Mouse (Mus musculus) lung, embryonic 14.5 days (tissue): ENCODE results near the gene Psmb9. TPM values are rescaled to one million over a fixed set of nuclear protein-coding genes. Genes with fewer than 3 reads are reported as not detected.

ENCODE experiments used
- ATAC-seq: fragments of 200-750 bp; cut with Nextera tagmentation; 2 replicates; pipeline ENCODE4 v1.8.0; 2017; ENCODE audit warnings: mild to moderate bottlenecking, moderate TSS enrichment, moderate library complexity; ENCODE audit not compliant: insufficient read depth
- DNase-seq: peaks from one replicate; pipeline ENCODE4 v3.0.0-alpha.2; 2015
- H3K27ac ChIP-seq: fragments of 300-500 bp; sonication (generic); 2 replicates; pipeline ENCODE4 v1.5.1; 2014; ENCODE audit warnings: low read depth, mild to moderate bottlenecking, moderate library complexity
- H3K27me3 ChIP-seq: fragments of 300-500 bp; sonication (generic); 2 replicates; pipeline ENCODE4 v1.6.1; 2014; ENCODE audit warnings: low read length, control low read depth; ENCODE audit not compliant: insufficient read depth
- H3K36me3 ChIP-seq: fragments of 300-500 bp; sonication (generic); 2 replicates; pipeline ENCODE4 v1.6.1; 2014; ENCODE audit warnings: control low read depth; ENCODE audit not compliant: insufficient read depth
- H3K4me1 ChIP-seq: fragments of 300-500 bp; sonication (generic); 2 replicates; pipeline ENCODE4 v1.6.1; 2014; ENCODE audit warnings: antibody characterized with exemption, control low read depth; ENCODE audit not compliant: insufficient read depth
- H3K4me2 ChIP-seq: fragments of 300-500 bp; sonication (generic); 2 replicates; pipeline ENCODE4 v1.6.1; 2014; ENCODE audit warnings: mild to moderate bottlenecking
- H3K4me3 ChIP-seq: fragments of 300-500 bp; sonication (generic); 2 replicates; pipeline ENCODE4 v1.5.1; 2014; ENCODE audit warnings: low read depth, low read length
- H3K9ac ChIP-seq: fragments of 300-500 bp; sonication (generic); 2 replicates; pipeline ENCODE4 v1.6.1; 2014
- H3K9me3 ChIP-seq: fragments of 300-500 bp; sonication (generic); 2 replicates; pipeline ENCODE4 v1.6.1; 2016; ENCODE audit warnings: low read depth, low read length, control low read depth
- CTCF ChIP-seq: IDR thresholded peaks from 2 replicates; pipeline ENCODE4 v1.5.1; 2016; ENCODE audit warnings: antibody characterized with exemption, low read depth
- WGBS: fragments of 180-500 bp; shearing (Covaris S2); extraction: QIAGEN DNeasy Blood & Tissue Kit; methylation state at CpG from one replicate; pipeline ENCODE4 v1.1.7; 2014; 5-methylcytosine and 5-hydroxymethylcytosine counted together
- polyA plus RNA-seq: library from polyadenylated mRNA; unstranded; fragments of >200 nt; fragmentation: Nextera tagmentation; extraction: Ambion mirVana; gene quantifications from 2 replicates; pipeline ENCODE4 v1.2.1, GENCODE M21; 2014

Psmb9 gene
- polyA plus RNA-seq, 1 experiment from 2014 or later: 3.4 TPM

GRCm38 (mm10) chr17:34139416-34139815 is 48.1 kb downstream of the Psmb9 start:
- no peak for TF ChIP-seq CTCF
- Histone ChIP-seq H3K4me2 (peak overlapping the region; percentile 60), H3K9ac (no peak overlapping the region), H3K9me3 (no peaks in the 10 kb centered on the region), H3K4me1 (no peaks in the 10 kb centered on the region), H3K27me3 (peaks cover 22% of the 10 kb centered on the region), H3K27ac (no peak overlapping the region), H3K4me3 (peak overlapping the region; percentile 22), H3K36me3 (no peaks in the 10 kb centered on the region)
- DNase-seq (peak; percentile 80), ATAC-seq (peak; percentile 19; the same call in 1 of the 2 replicates)
- WGBS: under 1% methylated on average over 16 of the region's 16 CpGs

- ATAC-seq (no peak), DNase-seq (no peak)
- peaks cover 22% of the 10 kb centered on the region for H3K27me3 ChIP-seq
Measured at GRCm38 (mm10) chr17:34138655-34139054, 48.9 kb downstream of the Psmb9 start.

GRCm38 (mm10) chr17:34137601-34138000 is 50.0 kb downstream of the Psmb9 start:
- Histone ChIP-seq H3K9ac (no peak overlapping the region), H3K27me3 (peaks cover 22% of the 10 kb centered on the region), H3K4me1 (no peaks in the 10 kb centered on the region), H3K9me3 (no peaks in the 10 kb centered on the region), H3K27ac (no peak overlapping the region), H3K4me3 (no peak overlapping the region), H3K36me3 (no peaks in the 10 kb centered on the region), H3K4me2 (no peak overlapping the region)
- DNase-seq (no peak), ATAC-seq (no peak)
- TF ChIP-seq CTCF: no peak
- 59% methylated on average over 7 of the region's 7 CpGs for WGBS

More at GRCm38 (mm10) chr17:34138655-34139054, 48.9 kb downstream of the Psmb9 start:
- Histone ChIP-seq H3K4me2 (peak overlapping the region; percentile 60; the same call in 1 of the 2 replicates), H3K9ac (no peak overlapping the region), H3K9me3 (no peaks in the 10 kb centered on the region), H3K36me3 (no peaks in the 10 kb centered on the region), H3K27ac (no peak overlapping the region), H3K4me1 (no peaks in the 10 kb centered on the region), H3K4me3 (no peak overlapping the region)
- TF ChIP-seq CTCF: no peak
- 73% methylated on average over 7 of the region's 7 CpGs for WGBS

GRCm38 (mm10) chr17:34135297-34136224 is 52.0 kb downstream of the Psmb9 start:
- WGBS: 6% methylated on average over 31 of the region's 31 CpGs

GRCm38 (mm10) chr17:34134451-34134850 is 53.1 kb downstream of the Psmb9 start:
- no peak for ATAC-seq

More at GRCm38 (mm10) chr17:34135297-34136224, 52.0 kb downstream of the Psmb9 start:
- Histone ChIP-seq H3K36me3 (no peaks in the 10 kb centered on the region), H3K9ac (no peak overlapping the region), H3K4me1 (no peaks in the 10 kb centered on the region), H3K27ac (no peak overlapping the region), H3K9me3 (no peaks in the 10 kb centered on the region), H3K4me3 (peak overlapping the region; percentile 31), H3K4me2 (peak overlapping the region; percentile 77), H3K27me3 (peaks cover 19% of the 10 kb centered on the region)
- peak; percentile 100 for TF ChIP-seq CTCF
- DNase-seq: peak; percentile 100
- ATAC-seq: peak; percentile 98

GRCm38 (mm10) chr17:34133289-34133688 is 54.3 kb downstream of the Psmb9 start:
- Histone ChIP-seq H3K4me1 (0 out of 2 replicates have a peak, but pooled peaks cover 8% of the 10 kb centered on the region), H3K36me3 (no peaks in the 10 kb centered on the region), H3K4me2 (no peak overlapping the region), H3K27ac (no peak overlapping the region), H3K4me3 (no peak overlapping the region), H3K27me3 (peaks cover 4% of the 10 kb centered on the region; the same call in 1 of the 2 replicates), H3K9ac (no peak overlapping the region), H3K9me3 (no peaks in the 10 kb centered on the region)
- DNase-seq (no peak), ATAC-seq (no peak)
- TF ChIP-seq CTCF: peak; percentile 51
- 76% methylated on average over 11 of the region's 11 CpGs for WGBS

More at GRCm38 (mm10) chr17:34134451-34134850, 53.1 kb downstream of the Psmb9 start:
- H3K9me3 ChIP-seq: no peaks in the 10 kb centered on the region
- TF ChIP-seq CTCF: no peak
- H3K4me2 ChIP-seq: no peak overlapping the region
- DNase-seq: no peak
- WGBS: 73% methylated on average over 3 of the region's 3 CpGs
- no peak overlapping the region for H3K9ac ChIP-seq
- H3K4me3 ChIP-seq: no peak overlapping the region
- H3K27ac ChIP-seq: no peak overlapping the region
- peaks cover 11% of the 10 kb centered on the region for H3K27me3 ChIP-seq
- H3K4me1 ChIP-seq: 0 out of 2 replicates have a peak, but pooled peaks cover 1% of the 10 kb centered on the region
- no peaks in the 10 kb centered on the region for H3K36me3 ChIP-seq

Other genes with a start within 250 kb of the Psmb9 start
- 142 and 145 TPM in 2 replicates for gene Pfdn6, start 247.4 kb downstream of the Psmb9 start, polyA plus RNA-seq
- 29.5 and 37.2 TPM in 2 replicates for gene Wdr46, start 247.1 kb downstream of the Psmb9 start, polyA plus RNA-seq
- gene B3galt4, start 236.3 kb downstream of the Psmb9 start, polyA plus RNA-seq: 2.3 and 2.6 TPM in 2 replicates
- 34.2 and 34.8 TPM in 2 replicates for gene Vps52, start 232.0 kb downstream of the Psmb9 start, polyA plus RNA-seq
- gene Rps18, start 231.8 kb downstream of the Psmb9 start, polyA plus RNA-seq: 2,038 and 2,085 TPM in 2 replicates
- gene H2-K1, start 187.4 kb downstream of the Psmb9 start, polyA plus RNA-seq: 24.4 and 32.9 TPM in 2 replicates
- 5.6 and 6.6 TPM in 2 replicates for gene Ring1, start 163.1 kb downstream of the Psmb9 start, polyA plus RNA-seq
- gene H2-Ke6, start 159.7 kb downstream of the Psmb9 start, polyA plus RNA-seq: 35.9 and 40.6 TPM in 2 replicates
- 102 and 105 TPM in 2 replicates for gene Slc39a7, start 156.1 kb downstream of the Psmb9 start, polyA plus RNA-seq
- gene Rxrb, start 156.0 kb downstream of the Psmb9 start, polyA plus RNA-seq: 30.3 and 35.3 TPM in 2 replicates
- gene Col11a2, start 148.3 kb downstream of the Psmb9 start, polyA plus RNA-seq: 4.3 and 5.0 TPM in 2 replicates
- 0.26 TPM in 1 of 2 replicates, not detected in the other for gene H2-Oa, start 95.4 kb downstream of the Psmb9 start, polyA plus RNA-seq
- 9.8 and 15.5 TPM in 2 replicates for gene H2-DMa, start 68.2 kb downstream of the Psmb9 start, polyA plus RNA-seq
- gene Brd2, start 65.1 kb downstream of the Psmb9 start, polyA plus RNA-seq: 153 TPM in 2 replicates
- gene H2-DMb2, start 44.5 kb downstream of the Psmb9 start, polyA plus RNA-seq: 0.91 and 1.1 TPM in 2 replicates
- gene H2-DMb1, start 34.7 kb downstream of the Psmb9 start, polyA plus RNA-seq: 1.1 TPM in 2 replicates
- 3.5 and 4.0 TPM in 2 replicates for gene Tap1, start 211 bp downstream of the Psmb9 start, polyA plus RNA-seq
- gene Psmb8, start 10.0 kb upstream of the Psmb9 start, polyA plus RNA-seq: 7.9 and 8.9 TPM in 2 replicates
- gene Tap2, start 15.8 kb upstream of the Psmb9 start, polyA plus RNA-seq: 3.0 and 3.7 TPM in 2 replicates
- gene H2-Ob, start 51.1 kb upstream of the Psmb9 start, polyA plus RNA-seq: not detected in 2 replicates
- 2.6 and 2.8 TPM in 2 replicates for gene H2-Ab1, start 69.9 kb upstream of the Psmb9 start, polyA plus RNA-seq
- gene H2-Aa, start 100.1 kb upstream of the Psmb9 start, polyA plus RNA-seq: 2.0 TPM in 2 replicates
- gene H2-Eb1, start 118.1 kb upstream of the Psmb9 start, polyA plus RNA-seq: 2.2 and 2.3 TPM in 2 replicates
- not detected in 2 replicates for gene H2-Eb2, start 137.9 kb upstream of the Psmb9 start, polyA plus RNA-seq
- 0.07 and 0.20 TPM in 2 replicates for gene Btnl2, start 167.1 kb upstream of the Psmb9 start, polyA plus RNA-seq
- gene Btnl1, start 189.4 kb upstream of the Psmb9 start, polyA plus RNA-seq: not detected in 2 replicates
- gene BC051142, start 211.1 kb upstream of the Psmb9 start, polyA plus RNA-seq: 0.54 TPM in 1 of 2 replicates, not detected in the other